Mouse (Mus musculus): Measurements from ENCODE around the gene Cux1. TPM values are rescaled to one million over a fixed set of nuclear protein-coding genes. Genes with fewer than 3 reads are reported as not detected.

Gene Cux1
- polyA plus RNA-seq, 1 experiment: 37.1 TPM

GRCm38 (mm10) chr5:136516593-136516992 is 50.7 kb downstream of the Cux1 start:
- TF ChIP-seq CTCF (IDR thresholded peaks at IDR 0.05; ENCODE audit: control insufficient read depth, insufficient read depth, low read length) (no peak), POLR2A (IDR thresholded peaks at IDR 0.05; ENCODE audit: borderline replicate concordance, control insufficient read depth, low read depth, low read length) (no peak)
- Histone ChIP-seq H3K4me3 (replicated peaks; ENCODE audit: control insufficient read depth, low read depth, low read length) (no peak overlapping the region), H3K4me1 (ENCODE audit: control insufficient read depth, insufficient read depth, low read length) (peaks cover 4% of the 10 kb centered on the region; the same call in 1 of the 2 replicates), H3K27ac (ENCODE audit: control insufficient read depth, insufficient read depth, low read depth, low read length, poor library complexity) (no peak overlapping the region)
- 83% methylated on average over 3 of the region's 3 CpGs for WGBS

- no peak overlapping the region for H3K4me3 ChIP-seq (replicated peaks; ENCODE audit: control insufficient read depth, low read depth, low read length)
- 28% methylated on average over 6 of the region's 6 CpGs for WGBS
- TF ChIP-seq POLR2A (IDR thresholded peaks at IDR 0.05; ENCODE audit: borderline replicate concordance, control insufficient read depth, low read depth, low read length): no peak
- no peak for TF ChIP-seq CTCF (IDR thresholded peaks at IDR 0.05; ENCODE audit: control insufficient read depth, insufficient read depth, low read length)
- peaks cover 3% of the 10 kb centered on the region for H3K4me1 ChIP-seq (ENCODE audit: control insufficient read depth, insufficient read depth, low read length)
- no peak overlapping the region for H3K27ac ChIP-seq (ENCODE audit: control insufficient read depth, insufficient read depth, low read depth, low read length, poor library complexity)
These were observed 53.1 kb downstream of the Cux1 start for GRCm38 (mm10) chr5:136514049-136514677.

DNA sequence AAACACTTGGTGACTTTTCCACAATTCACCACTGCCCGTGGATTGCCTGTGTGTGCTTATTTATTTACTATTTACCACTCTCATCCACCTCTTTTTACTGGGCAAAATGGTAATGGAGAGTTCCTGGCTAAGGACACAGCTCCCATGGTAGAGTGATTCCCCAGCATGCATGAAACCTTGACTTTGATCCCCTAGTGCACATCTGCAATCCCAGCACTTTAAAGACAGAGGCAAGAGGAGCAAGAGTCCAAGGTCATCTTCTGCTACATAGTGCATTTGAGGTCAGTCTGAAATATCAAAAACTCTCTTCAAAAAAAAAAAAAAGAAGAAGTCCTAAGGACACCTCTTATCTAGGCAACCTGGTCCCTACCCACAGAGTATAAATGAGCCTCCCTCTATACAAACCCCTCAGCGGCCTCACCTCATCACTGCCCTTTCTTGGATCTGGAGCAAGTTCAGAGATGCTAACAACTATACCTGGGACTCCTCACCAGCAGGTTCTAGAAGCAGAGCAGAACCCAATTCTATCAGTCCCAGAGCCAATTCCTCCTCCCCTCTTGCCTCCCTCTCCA is 55.1 kb downstream of the Cux1 start:
- no peak overlapping the region for H3K27ac ChIP-seq (ENCODE audit: control insufficient read depth, insufficient read depth, low read depth, low read length, poor library complexity)
- peaks cover 3% of the 10 kb centered on the region for H3K4me1 ChIP-seq (ENCODE audit: control insufficient read depth, insufficient read depth, low read length)
- 61% methylated on average over 2 of the region's 2 CpGs for WGBS
- TF ChIP-seq POLR2A (IDR thresholded peaks at IDR 0.05; ENCODE audit: borderline replicate concordance, control insufficient read depth, low read depth, low read length) (no peak), CTCF (IDR thresholded peaks at IDR 0.05; ENCODE audit: control insufficient read depth, insufficient read depth, low read length) (no peak)
- H3K4me3 ChIP-seq (replicated peaks; ENCODE audit: control insufficient read depth, low read depth, low read length): no peak overlapping the region

DNA sequence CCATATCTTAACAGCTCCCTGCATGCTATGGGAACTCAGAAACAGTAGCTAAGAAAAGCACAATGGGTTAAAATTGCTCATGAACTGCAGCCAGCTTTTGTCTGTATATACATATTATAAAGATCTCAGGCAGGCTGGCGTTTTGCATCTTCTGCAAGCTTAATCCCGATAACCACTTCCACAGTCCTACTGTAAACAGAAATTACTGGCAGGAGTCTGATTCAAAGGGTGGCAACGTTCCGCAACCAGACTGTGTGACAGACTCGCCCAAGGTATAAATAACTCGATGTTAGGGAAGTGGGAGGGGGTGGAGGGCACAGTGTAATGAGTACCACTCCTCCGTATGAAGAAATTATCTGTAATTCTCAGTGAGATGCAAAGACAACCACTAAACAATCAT is 55.9 kb downstream of the Cux1 start:
- TF ChIP-seq POLR2A (IDR thresholded peaks at IDR 0.05; ENCODE audit: borderline replicate concordance, control insufficient read depth, low read depth, low read length): no peak
- TF ChIP-seq CTCF (IDR thresholded peaks at IDR 0.05; ENCODE audit: control insufficient read depth, insufficient read depth, low read length): no peak
- H3K4me1 ChIP-seq (ENCODE audit: control insufficient read depth, insufficient read depth, low read length): peaks cover 3% of the 10 kb centered on the region
- H3K4me3 ChIP-seq (replicated peaks; ENCODE audit: control insufficient read depth, low read depth, low read length): no peak overlapping the region
- WGBS: 17% methylated on average over 7 of the region's 7 CpGs
- no peak overlapping the region for H3K27ac ChIP-seq (ENCODE audit: control insufficient read depth, insufficient read depth, low read depth, low read length, poor library complexity)

DNA sequence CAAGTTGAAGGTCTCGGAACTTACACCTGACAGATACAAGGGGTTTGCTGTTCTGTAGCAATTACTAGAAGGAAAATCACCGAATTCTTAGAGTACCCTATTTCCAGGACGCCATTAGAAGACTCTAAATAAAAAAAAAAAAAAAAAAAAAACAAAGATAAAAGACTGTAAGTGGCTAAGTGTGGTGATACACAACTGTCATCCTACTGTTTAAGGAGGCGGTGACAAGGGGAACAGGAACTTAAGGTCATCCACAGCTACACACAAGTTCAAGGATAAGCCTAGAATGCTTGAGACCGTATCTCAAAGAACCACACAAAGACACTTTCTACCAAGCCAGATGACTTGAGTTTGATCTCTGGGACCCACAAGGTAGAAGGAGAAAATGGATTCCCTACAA is 56.7 kb downstream of the Cux1 start:
- H3K4me3 ChIP-seq (replicated peaks; ENCODE audit: control insufficient read depth, low read depth, low read length): no peak overlapping the region
- TF ChIP-seq POLR2A (IDR thresholded peaks at IDR 0.05; ENCODE audit: borderline replicate concordance, control insufficient read depth, low read depth, low read length) (no peak), CTCF (IDR thresholded peaks at IDR 0.05; ENCODE audit: control insufficient read depth, insufficient read depth, low read length) (no peak)
- H3K4me1 ChIP-seq (ENCODE audit: control insufficient read depth, insufficient read depth, low read length): peaks cover 3% of the 10 kb centered on the region
- H3K27ac ChIP-seq (ENCODE audit: control insufficient read depth, insufficient read depth, low read depth, low read length, poor library complexity): no peak overlapping the region
- 66% methylated on average over 5 of the region's 5 CpGs for WGBS

DNA sequence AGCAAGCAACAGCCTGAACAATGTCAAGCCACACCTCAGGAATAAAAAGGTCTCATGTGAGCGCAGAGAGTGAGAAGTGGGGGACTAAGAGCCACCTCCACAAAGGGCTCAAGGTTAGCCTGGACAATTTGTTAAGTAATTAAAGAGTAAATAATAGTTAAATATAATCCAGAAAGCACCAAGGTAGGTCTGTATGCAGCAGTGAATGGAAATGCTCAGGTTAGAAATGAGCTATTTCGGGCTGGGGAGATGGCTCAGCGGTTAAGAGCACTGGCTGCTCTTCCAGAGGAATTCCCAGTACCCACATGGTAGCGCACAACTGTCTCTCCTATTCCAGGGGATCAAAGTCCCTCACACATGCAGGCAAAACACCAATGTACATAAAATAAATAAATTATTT is 59.7 kb downstream of the Cux1 start:
- WGBS: 91% methylated on average over 4 of the region's 4 CpGs
- Histone ChIP-seq H3K4me1 (ENCODE audit: control insufficient read depth, insufficient read depth, low read length) (peaks cover 3% of the 10 kb centered on the region), H3K4me3 (replicated peaks; ENCODE audit: control insufficient read depth, low read depth, low read length) (no peak overlapping the region), H3K27ac (ENCODE audit: control insufficient read depth, insufficient read depth, low read depth, low read length, poor library complexity) (no peak overlapping the region)
- TF ChIP-seq POLR2A (IDR thresholded peaks at IDR 0.05; ENCODE audit: borderline replicate concordance, control insufficient read depth, low read depth, low read length) (no peak), CTCF (IDR thresholded peaks at IDR 0.05; ENCODE audit: control insufficient read depth, insufficient read depth, low read length) (no peak)

GRCm38 (mm10) chr5:136506262-136506661 is 61.0 kb downstream of the Cux1 start:
- TF ChIP-seq CTCF (IDR thresholded peaks at IDR 0.05; ENCODE audit: control insufficient read depth, insufficient read depth, low read length) (no peak), POLR2A (IDR thresholded peaks at IDR 0.05; ENCODE audit: borderline replicate concordance, control insufficient read depth, low read depth, low read length) (no peak)
- peaks cover 5% of the 10 kb centered on the region for H3K4me1 ChIP-seq (ENCODE audit: control insufficient read depth, insufficient read depth, low read length)
- H3K4me3 ChIP-seq (replicated peaks; ENCODE audit: control insufficient read depth, low read depth, low read length): no peak overlapping the region
- WGBS: 42% methylated on average over 1 of the region's 1 CpGs
- H3K27ac ChIP-seq (ENCODE audit: control insufficient read depth, insufficient read depth, low read depth, low read length, poor library complexity): no peak overlapping the region

GRCm38 (mm10) chr5:136502491-136503086 is 64.7 kb downstream of the Cux1 start:
- WGBS: 50% methylated on average over 5 of the region's 5 CpGs
- peaks cover 5% of the 10 kb centered on the region for H3K4me1 ChIP-seq (ENCODE audit: control insufficient read depth, insufficient read depth, low read length)
- TF ChIP-seq CTCF (IDR thresholded peaks at IDR 0.05; ENCODE audit: control insufficient read depth, insufficient read depth, low read length) (no peak), POLR2A (IDR thresholded peaks at IDR 0.05; ENCODE audit: borderline replicate concordance, control insufficient read depth, low read depth, low read length) (no peak)
- H3K27ac ChIP-seq (ENCODE audit: control insufficient read depth, insufficient read depth, low read depth, low read length, poor library complexity): no peak overlapping the region
- no peak overlapping the region for H3K4me3 ChIP-seq (replicated peaks; ENCODE audit: control insufficient read depth, low read depth, low read length)
